Mouse (Mus musculus) stomach, embryonic 16.5 days (tissue): ENCODE results near the gene Iba57. TPM values are rescaled to one million over a fixed set of nuclear protein-coding genes. Genes with fewer than 3 reads are reported as not detected.

Source experiments
- ATAC-seq: fragments of 200-750 bp; cut with Nextera tagmentation; 2 replicates; pipeline ENCODE4 v1.8.0; 2017; ENCODE audit warnings: moderate number of reproducible peaks, moderate TSS enrichment; ENCODE audit not compliant: insufficient read depth, low FRiP score
- H3K27ac ChIP-seq: fragments of 300-500 bp; sonication (generic); 2 replicates; pipeline ENCODE4 v1.5.1; 2014; ENCODE audit warnings: low read length
- H3K27me3 ChIP-seq: fragments of 300-500 bp; sonication (generic); 2 replicates; pipeline ENCODE4 v1.6.1; 2014; ENCODE audit warnings: low read length, control low read depth, mixed read lengths; ENCODE audit not compliant: control insufficient read depth, insufficient read depth
- H3K36me3 ChIP-seq: fragments of 300-500 bp; sonication (generic); 2 replicates; pipeline ENCODE4 v1.6.1; 2014; ENCODE audit warnings: low read length; ENCODE audit not compliant: control insufficient read depth, insufficient read depth
- H3K4me1 ChIP-seq: fragments of 300-500 bp; sonication (generic); 2 replicates; pipeline ENCODE4 v1.6.1; 2014; ENCODE audit warnings: low read length, control low read depth, mixed read lengths; ENCODE audit not compliant: control insufficient read depth, insufficient read depth
- H3K4me2 ChIP-seq: fragments of 300-500 bp; sonication (generic); 2 replicates; pipeline ENCODE4 v1.6.1; 2014; ENCODE audit warnings: low read depth, low read length, mixed read lengths
- H3K4me3 ChIP-seq: fragments of 300-500 bp; sonication (generic); replicated peaks from 2 replicates; pipeline ENCODE4 v1.5.1; 2014; ENCODE audit warnings: mild to moderate bottlenecking, low read length
- H3K9ac ChIP-seq: fragments of 300-500 bp; sonication (generic); 2 replicates; pipeline ENCODE4 v1.6.1; 2014; ENCODE audit warnings: low read length
- H3K9me3 ChIP-seq: fragments of 300-500 bp; sonication (generic); replicated peaks from 2 replicates; pipeline ENCODE4 v1.6.1; 2016; ENCODE audit warnings: low read length, control low read depth; ENCODE audit not compliant: control insufficient read depth
- WGBS: fragments of 180-500 bp; shearing (Covaris S2); extraction: QIAGEN DNeasy Blood & Tissue Kit; methylation state at CpG from one replicate; pipeline ENCODE4 v1.1.7; 2014; 5-methylcytosine and 5-hydroxymethylcytosine counted together
- polyA plus RNA-seq: library from polyadenylated mRNA; unstranded; fragments of >200 nt; fragmentation: Nextera tagmentation; extraction: Ambion mirVana; gene quantifications from 2 replicates; pipeline ENCODE4 v1.2.1, GENCODE M21; 2015

Iba57 gene
- polyA plus RNA-seq, 1 experiment from 2014 or later: 7.0 TPM

DNA sequence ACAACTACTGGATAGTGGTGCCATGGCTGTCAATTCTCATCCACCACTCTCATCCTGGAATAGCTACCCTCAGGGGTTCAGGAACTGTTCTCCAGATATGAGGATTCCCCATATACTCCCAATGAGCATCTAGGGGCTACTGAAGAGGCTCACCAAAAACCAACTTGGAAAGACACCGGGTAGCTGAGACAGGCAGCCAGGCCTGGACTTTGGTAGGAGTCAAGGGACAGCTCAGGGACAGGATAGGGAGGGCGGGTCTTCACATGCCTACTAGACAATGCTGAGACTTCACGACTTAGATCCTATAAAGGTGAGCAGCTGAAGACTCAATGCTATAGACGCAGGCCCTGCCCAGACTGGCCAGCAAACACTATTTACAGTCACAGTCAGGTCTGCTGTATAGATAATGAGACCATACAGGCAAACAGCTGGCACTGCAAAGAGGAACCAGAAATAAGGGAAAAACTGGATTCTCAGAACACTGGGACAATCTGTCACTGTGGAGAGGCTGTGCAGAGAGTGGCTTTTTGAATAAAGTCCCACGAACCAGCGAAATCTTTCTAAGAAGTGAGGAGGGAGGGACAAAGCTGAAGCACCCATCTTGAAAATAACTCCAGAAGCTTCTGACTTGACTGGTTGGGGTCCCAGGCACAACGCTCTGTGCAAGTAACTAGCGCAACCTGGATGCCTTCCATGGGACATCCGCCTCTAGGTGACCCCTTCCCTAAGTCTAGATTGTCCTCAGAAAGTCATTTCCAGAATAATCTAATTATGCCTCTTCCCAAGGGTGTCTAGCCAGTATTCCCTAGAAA, 890 bp downstream of the Iba57 start:
- H3K4me1 ChIP-seq: peaks cover 12% of the 10 kb centered on the region
- no peaks in the 10 kb centered on the region for H3K9me3 ChIP-seq
- ATAC-seq: no peak
- peak overlapping the region; percentile 77 for H3K27ac ChIP-seq
- H3K4me2 ChIP-seq: peak overlapping the region; percentile 75
- H3K4me3 ChIP-seq: peak overlapping the region; percentile 70
- no peaks in the 10 kb centered on the region for H3K27me3 ChIP-seq
- WGBS: 50% methylated on average over 9 of the region's 9 CpGs
- H3K9ac ChIP-seq: peak overlapping the region; percentile 73
- H3K36me3 ChIP-seq: peaks cover 6% of the 10 kb centered on the region; the same call in 1 of the 2 replicates

DNA sequence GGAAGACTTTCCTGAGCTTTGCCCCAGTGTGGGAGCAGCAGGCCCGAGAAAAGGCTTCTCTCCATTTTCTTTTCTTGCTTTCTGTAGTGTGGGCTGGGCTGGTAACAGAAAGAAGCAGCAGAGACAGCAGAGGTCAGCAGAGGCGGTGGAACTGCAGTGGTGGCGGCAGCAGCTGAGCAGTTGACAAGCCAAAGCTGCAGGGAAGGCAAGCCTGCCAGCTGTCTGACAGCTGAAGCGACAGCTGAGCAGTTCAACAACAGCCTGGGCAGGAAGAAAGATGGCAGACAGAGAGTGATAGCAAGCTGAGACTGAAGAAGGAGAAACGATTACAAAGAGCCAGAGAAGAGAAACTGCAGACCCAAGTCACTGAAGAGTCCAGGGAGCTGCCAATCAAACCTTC, 2.1 kb downstream of the Iba57 start:
- Histone ChIP-seq H3K4me2 (no peak overlapping the region), H3K9me3 (no peaks in the 10 kb centered on the region), H3K4me1 (peaks cover 12% of the 10 kb centered on the region), H3K27ac (no peak overlapping the region), H3K4me3 (no peak overlapping the region), H3K9ac (no peak overlapping the region), H3K36me3 (peaks cover 6% of the 10 kb centered on the region; the same call in 1 of the 2 replicates), H3K27me3 (no peaks in the 10 kb centered on the region)
- WGBS: 66% methylated on average over 5 of the region's 5 CpGs
- no peak for ATAC-seq

GRCm38 (mm10) chr11:59159558-59159957, 4.0 kb downstream of the Iba57 start:
- no peak overlapping the region for H3K4me3 ChIP-seq
- H3K4me1 ChIP-seq: peaks cover 12% of the 10 kb centered on the region
- no peaks in the 10 kb centered on the region for H3K27me3 ChIP-seq
- H3K4me2 ChIP-seq: no peak overlapping the region
- no peaks in the 10 kb centered on the region for H3K9me3 ChIP-seq
- peaks cover 6% of the 10 kb centered on the region; the same call in 1 of the 2 replicates for H3K36me3 ChIP-seq
- H3K9ac ChIP-seq: no peak overlapping the region
- 85% methylated on average over 4 of the region's 4 CpGs for WGBS
- no peak for ATAC-seq
- no peak overlapping the region for H3K27ac ChIP-seq

- no peaks in the 10 kb centered on the region for H3K27me3 ChIP-seq
These were observed 4.4 kb downstream of the Iba57 start for GRCm38 (mm10) chr11:59159099-59159498.

DNA sequence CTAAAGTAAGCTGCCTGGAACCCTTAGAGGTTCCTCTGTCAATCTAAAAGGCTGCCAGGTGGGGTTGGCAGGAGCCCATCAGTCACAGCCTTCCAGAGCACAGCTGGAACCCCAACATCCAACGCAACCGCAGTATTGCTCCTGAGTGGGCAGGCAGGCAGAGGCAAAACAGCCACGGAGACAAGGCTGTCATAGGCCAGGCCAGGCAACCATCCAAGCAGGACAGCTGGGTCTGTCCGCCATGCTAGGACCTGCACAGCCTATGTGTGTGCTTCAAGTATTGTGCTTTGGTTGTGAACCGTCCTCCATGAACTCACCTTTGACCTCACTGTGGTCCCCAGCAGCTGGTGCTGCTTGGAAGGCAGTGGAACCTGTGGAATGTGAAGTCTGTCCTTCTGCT, 7.6 kb downstream of the Iba57 start:
- H3K27me3 ChIP-seq: no peaks in the 10 kb centered on the region
- no peaks in the 10 kb centered on the region for H3K9me3 ChIP-seq
- H3K36me3 ChIP-seq: peaks cover 6% of the 10 kb centered on the region; the same call in 1 of the 2 replicates
- H3K9ac ChIP-seq: no peak overlapping the region
- ATAC-seq: no peak
- H3K27ac ChIP-seq: no peak overlapping the region
- H3K4me3 ChIP-seq: no peak overlapping the region
- WGBS: 88% methylated on average over 5 of the region's 5 CpGs
- H3K4me2 ChIP-seq: no peak overlapping the region
- H3K4me1 ChIP-seq: no peaks in the 10 kb centered on the region

More at GRCm38 (mm10) chr11:59159099-59159498, 4.4 kb downstream of the Iba57 start:
- ATAC-seq: no peak
- Histone ChIP-seq H3K4me1 (peaks cover 9% of the 10 kb centered on the region), H3K36me3 (peaks cover 6% of the 10 kb centered on the region; the same call in 1 of the 2 replicates), H3K27ac (no peak overlapping the region), H3K4me2 (no peak overlapping the region), H3K9me3 (no peaks in the 10 kb centered on the region), H3K4me3 (no peak overlapping the region), H3K9ac (no peak overlapping the region)
- 94% methylated on average over 13 of the region's 13 CpGs for WGBS

DNA sequence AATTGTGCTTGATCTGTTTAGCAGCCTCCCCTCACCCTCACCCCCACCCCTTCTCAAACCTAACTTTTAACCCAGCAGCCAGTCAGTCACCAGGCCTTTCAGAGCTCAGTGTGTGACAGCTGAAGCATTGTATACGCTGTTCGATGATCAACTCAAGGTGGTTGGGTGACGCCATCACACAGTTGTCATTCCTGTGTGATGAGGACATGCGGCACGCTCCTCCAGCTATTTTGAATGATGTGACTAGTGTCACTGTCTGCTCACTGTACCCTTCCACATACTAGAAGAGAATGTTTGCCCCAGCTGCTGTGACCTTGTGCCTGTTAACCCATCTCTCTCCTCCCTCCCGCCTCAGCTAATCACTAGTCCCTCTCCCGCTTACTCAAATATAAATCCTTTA, 9.3 kb downstream of the Iba57 start:
- H3K27ac ChIP-seq: no peak overlapping the region
- no peak for ATAC-seq
- peaks cover 6% of the 10 kb centered on the region; the same call in 1 of the 2 replicates for H3K36me3 ChIP-seq
- no peak overlapping the region for H3K4me3 ChIP-seq
- no peak overlapping the region for H3K9ac ChIP-seq
- H3K9me3 ChIP-seq: no peaks in the 10 kb centered on the region
- 69% methylated on average over 7 of the region's 7 CpGs for WGBS
- no peaks in the 10 kb centered on the region for H3K4me1 ChIP-seq
- H3K4me2 ChIP-seq: no peak overlapping the region
- no peaks in the 10 kb centered on the region for H3K27me3 ChIP-seq

GRCm38 (mm10) chr11:59151729-59152128, 11.8 kb downstream of the Iba57 start:
- Histone ChIP-seq H3K4me1 (no peaks in the 10 kb centered on the region), H3K27me3 (no peaks in the 10 kb centered on the region), H3K27ac (no peak overlapping the region), H3K9ac (no peak overlapping the region), H3K4me2 (no peak overlapping the region), H3K4me3 (no peak overlapping the region), H3K36me3 (no peaks in the 10 kb centered on the region), H3K9me3 (no peaks in the 10 kb centered on the region)
- no peak for ATAC-seq
- 36% methylated on average over 3 of the region's 3 CpGs for WGBS

DNA sequence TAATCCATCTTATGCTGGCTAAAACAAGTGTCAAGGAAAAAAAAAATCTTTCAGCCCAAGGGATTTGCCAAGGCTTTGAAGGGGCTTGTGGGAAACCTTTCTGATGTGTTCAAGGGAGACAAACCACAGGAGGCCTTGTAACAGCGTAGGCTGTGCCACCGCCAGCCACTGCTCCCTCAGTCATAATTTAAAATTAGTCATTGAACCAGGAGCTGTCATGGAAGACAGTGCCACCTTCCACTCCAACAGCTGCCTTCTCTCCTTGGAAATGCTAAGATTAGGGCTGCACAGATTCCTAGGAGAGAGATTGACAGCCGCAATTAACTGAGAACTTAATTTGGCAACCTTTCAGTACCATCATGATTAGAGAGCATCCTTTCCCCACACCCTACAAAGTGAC, 14.2 kb downstream of the Iba57 start:
- Histone ChIP-seq H3K27me3 (no peaks in the 10 kb centered on the region), H3K27ac (no peak overlapping the region), H3K36me3 (no peaks in the 10 kb centered on the region), H3K4me1 (no peaks in the 10 kb centered on the region), H3K9me3 (no peaks in the 10 kb centered on the region), H3K4me2 (no peak overlapping the region), H3K9ac (no peak overlapping the region), H3K4me3 (no peak overlapping the region)
- whole genome bisulfite sequencing: 36% methylated on average over 3 of the region's 3 CpGs
- no peak for ATAC-seq

GRCm38 (mm10) chr11:59142962-59143361, 20.6 kb downstream of the Iba57 start:
- no peak overlapping the region for H3K9ac ChIP-seq
- no peak overlapping the region for H3K4me3 ChIP-seq
- H3K4me2 ChIP-seq: no peak overlapping the region
- H3K36me3 ChIP-seq: no peaks in the 10 kb centered on the region
- no peaks in the 10 kb centered on the region for H3K9me3 ChIP-seq
- H3K27ac ChIP-seq: no peak overlapping the region
- H3K4me1 ChIP-seq: no peaks in the 10 kb centered on the region
- H3K27me3 ChIP-seq: no peaks in the 10 kb centered on the region; the same call in 1 of the 2 replicates
- ATAC-seq: no peak
- WGBS: 83% methylated on average over 5 of the region's 5 CpGs
